8 mouse cellular contexts compared by ENCODE assay signal in genomic region chr12:86803651-86804307, GRCm38 (mm10).
DNase-seq lines count a peak whose midpoint lies in the region; ATAC-seq lines count a peak whose summit lies in the region.

No protein-coding gene starts in this region.

- no peak overlapping the region for H3K4me2 ChIP-seq in hindbrain, embryonic 11.5 days (replicated peaks; ENCODE audit: low read depth, low read length)

- DNase-seq in kidney, postnatal 10 days: peak; percentile 54
- DNase-seq in kidney, postnatal 25 days: no peak
- peak; percentile 63 to 66 for DNase-seq in cerebellum, postnatal 14 days
- no peak for DNase-seq in hindbrain, embryonic 11.5 days (ENCODE audit: low spot score)
- DNase-seq in frontal cortex, postnatal 10 days (ENCODE audit: low spot score in 2 of 2): no peak
- DNase-seq in adrenal gland, postnatal 10 days: no peak
- no peak for DNase-seq in urinary bladder, adult 18-20 months (ENCODE audit: low spot score in 2 of 2)

- peaks cover 2% of the 10 kb centered on the region; the same call in 1 of the 2 replicates for H3K27me3 ChIP-seq in hindbrain, embryonic 11.5 days (ENCODE audit: control insufficient read depth, insufficient read depth, low read length)

- H3K4me3 ChIP-seq in hindbrain, embryonic 11.5 days (ENCODE audit: low read depth, low read length): no peak overlapping the region

- peak overlapping the region; percentile 45 for H3K27ac ChIP-seq in hindbrain, embryonic 11.5 days (ENCODE audit: low read depth, low read length)

- H3K9ac ChIP-seq in hindbrain, embryonic 11.5 days (ENCODE audit: low read depth, low read length): no peak overlapping the region

- no peak for ATAC-seq in hindbrain, embryonic 11.5 days (ENCODE audit: low FRiP score)
- peak; percentile 42 for ATAC-seq in monocyte, adult 5-6 weeks (replicated peaks; ENCODE audit: insufficient number of reproducible peaks, low FRiP score, low TSS enrichment, poor library complexity, severe bottlenecking)

- 57% methylated on average over 6 of the region's 6 CpGs for WGBS in hindbrain, embryonic 11.5 days

- no peaks in the 10 kb centered on the region for H3K36me3 ChIP-seq in hindbrain, embryonic 11.5 days (ENCODE audit: control insufficient read depth, insufficient read depth, low read length)

- H3K9me3 ChIP-seq in hindbrain, embryonic 11.5 days (ENCODE audit: control insufficient read depth, low read length): no peaks in the 10 kb centered on the region

- peaks cover 40% of the 10 kb centered on the region for H3K4me1 ChIP-seq in hindbrain, embryonic 11.5 days (replicated peaks; ENCODE audit: control insufficient read depth, insufficient read depth, low read length)

Comparison
In these comparisons a context has a peak if more than half of its experiments do, and no peak if none do; other contexts are left out.
1. DNase-seq: peak in kidney, postnatal 10 days (single experiment) and cerebellum, postnatal 14 days (2 of 2); none in kidney, postnatal 25 days (0 of 2), hindbrain, embryonic 11.5 days (single experiment), frontal cortex, postnatal 10 days (0 of 2), adrenal gland, postnatal 10 days (single experiment) and urinary bladder, adult 18-20 months (0 of 2).